Mouse (Mus musculus) liver, embryonic 14.5 days (tissue): ENCODE data around the gene Grk2. TPM values are rescaled to one million over a fixed set of nuclear protein-coding genes. Genes with fewer than 3 reads are reported as not detected.

Experiments
- ATAC-seq: fragments of 200-750 bp; cut with Nextera tagmentation; 2 replicates; pipeline ENCODE4 v1.8.0; 2017; ENCODE audit warnings: moderate number of reproducible peaks, mild to moderate bottlenecking, moderate library complexity; ENCODE audit not compliant: insufficient read depth
- DNase-seq, 3 experiments: peaks; one replicate each; pipeline ENCODE4 v3.0.0-alpha.2; 2012 to 2013; ENCODE audit warnings: low read depth in 3 of 3, low spot score in 3 of 3
- H3K27ac ChIP-seq: fragments of 300-500 bp; sonication (generic); 2 replicates; pipeline ENCODE4 v1.5.1; 2014; ENCODE audit warnings: moderate library complexity, mild to moderate bottlenecking, control low read depth, inconsistent platforms
- H3K27me3 ChIP-seq: fragments of 300-500 bp; sonication (generic); 2 replicates; pipeline ENCODE4 v1.6.1; 2014; ENCODE audit warnings: mild to moderate bottlenecking, low read length, moderate library complexity; ENCODE audit not compliant: control insufficient read depth, insufficient read depth
- H3K36me3 ChIP-seq: fragments of 300-500 bp; sonication (generic); replicated peaks from 2 replicates; pipeline ENCODE4 v1.6.1; 2014; ENCODE audit warnings: low read depth; ENCODE audit not compliant: control insufficient read depth, insufficient read depth
- H3K4me1 ChIP-seq, 2 experiments: fragments of 200-500 bp in 1 of 2; fragments of 300-500 bp in 1 of 2; sonication (generic) in 1 of 2; replicated peaks; 2 replicates each; pipeline ENCODE4 v1.6.1; 2012 to 2014; ENCODE audit warnings: antibody characterized with exemption in 1 of 2, inconsistent platforms in 1 of 2, low read length in 1 of 2; ENCODE audit not compliant: control insufficient read depth in 2 of 2, insufficient read depth in 2 of 2
- H3K4me2 ChIP-seq: fragments of 300-500 bp; sonication (generic); 2 replicates; pipeline ENCODE4 v1.6.1; 2014; ENCODE audit warnings: low read depth, mild to moderate bottlenecking, control low read depth, moderate library complexity
- H3K4me3 ChIP-seq, 2 experiments: fragments of 200-500 bp in 1 of 2; fragments of 300-500 bp in 1 of 2; sonication (generic) in 1 of 2; 2 replicates each; pipeline ENCODE4 v1.5.1; 2012 to 2014; ENCODE audit warnings: low read depth in 2 of 2, low read length in 2 of 2, mild to moderate bottlenecking in 2 of 2, control low read depth in 1 of 2, inconsistent platforms in 1 of 2, moderate library complexity in 1 of 2; ENCODE audit not compliant: insufficient read depth in 1 of 2
- H3K9ac ChIP-seq: fragments of 300-500 bp; sonication (generic); replicated peaks from 2 replicates; pipeline ENCODE4 v1.6.1; 2014; ENCODE audit warnings: mild to moderate bottlenecking, control low read depth, moderate library complexity
- H3K9me3 ChIP-seq: fragments of 300-500 bp; sonication (generic); 2 replicates; pipeline ENCODE4 v1.6.1; 2016; ENCODE audit warnings: low read length, mixed read lengths; ENCODE audit not compliant: control insufficient read depth
- CTCF ChIP-seq: IDR thresholded peaks from 2 replicates; pipeline ENCODE4 v1.5.1; 2016; ENCODE audit warnings: antibody characterized with exemption, low read depth, control low read depth
- EP300 ChIP-seq: IDR thresholded peaks from 2 replicates; pipeline ENCODE4 v1.6.1; 2016; ENCODE audit warnings: antibody characterized with exemption, low read depth
- WGBS: fragments of 180-500 bp; shearing (Covaris S2); extraction: QIAGEN DNeasy Blood & Tissue Kit; methylation state at CpG from one replicate; pipeline ENCODE4 v1.1.7; 2014; ENCODE audit not compliant: insufficient replicate concordance; 5-methylcytosine and 5-hydroxymethylcytosine counted together
- polyA plus RNA-seq, 2 experiments: library from polyadenylated mRNA; depleted of rRNA in 1 of 2; stranded (reverse) in 1 of 2; unstranded in 1 of 2; fragments of >200 nt; fragmentation: Nextera tagmentation in 1 of 2; extraction: Ambion mirVana in 1 of 2; gene quantifications; 2 replicates each; pipeline versions ENCODE4 v1.2.1 to v1.2.3; 2012 to 2014

Gene Grk2
- polyA plus RNA-seq, 2 experiments = 9.4 to 26.0 TPM

DNA sequence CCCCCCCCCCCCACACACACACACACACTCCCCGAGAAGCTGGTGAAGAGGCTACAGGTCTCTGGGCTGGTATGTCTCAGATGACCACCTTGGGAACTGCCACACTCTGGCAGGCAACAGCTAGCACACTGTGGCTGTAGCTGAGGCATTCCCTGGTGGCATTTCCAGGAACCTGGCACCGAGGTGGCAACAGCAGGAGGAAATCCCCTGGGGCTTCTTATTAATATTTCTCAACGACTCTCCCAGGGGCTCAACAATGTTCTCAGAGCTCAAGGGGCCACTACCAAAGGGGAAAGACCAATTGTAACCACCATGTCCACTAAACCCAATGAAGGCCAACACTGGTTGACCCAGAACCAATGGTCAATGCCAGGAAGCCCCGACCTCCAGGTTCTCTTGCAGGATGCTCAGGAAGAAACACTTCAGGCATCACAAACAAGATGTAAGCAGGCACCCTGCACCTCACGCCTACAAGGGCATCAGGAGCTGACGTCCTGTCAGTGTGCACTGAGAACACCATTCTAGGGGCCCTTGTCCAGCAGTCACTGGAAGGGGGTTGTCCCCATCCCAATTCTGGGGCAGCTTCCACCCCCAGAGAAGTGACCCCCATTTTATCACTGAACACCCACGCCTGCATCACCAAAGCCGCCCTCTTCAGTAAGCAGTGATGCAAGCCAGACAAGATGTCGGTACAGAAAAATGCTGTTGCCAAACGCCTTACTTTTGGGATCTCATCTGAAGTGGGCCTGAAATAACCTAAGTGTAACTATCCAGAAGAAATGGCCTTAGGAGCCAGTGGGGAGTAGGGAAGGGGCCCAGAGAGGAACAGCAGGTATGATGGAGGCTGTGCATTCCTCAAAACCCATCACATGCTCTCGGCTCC is 4.9 kb downstream of the Grk2 start:
- 43% methylated on average over 11 of the region's 11 CpGs for WGBS

DNA sequence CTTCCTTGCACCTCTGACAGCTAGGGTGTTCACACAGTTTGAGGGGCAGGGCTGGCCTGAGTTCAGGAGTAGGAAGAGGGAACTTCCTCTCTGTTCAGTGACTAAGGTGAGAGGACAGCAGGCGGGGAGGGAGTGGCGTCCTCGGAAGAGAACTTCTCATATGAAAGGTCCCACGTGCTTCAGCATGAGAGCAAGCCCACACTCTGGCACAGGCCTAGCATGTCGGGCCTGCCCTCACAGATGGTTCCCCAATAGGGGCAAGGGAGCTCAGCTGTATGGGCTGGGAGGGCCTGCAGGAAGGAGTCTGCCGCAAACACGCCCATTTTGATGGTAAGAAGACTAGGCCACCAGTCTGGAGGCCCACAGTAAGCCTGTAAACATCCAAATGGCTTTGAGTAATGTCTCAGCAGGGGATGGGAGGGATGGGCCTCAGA is 5.7 kb downstream of the Grk2 start:
- H3K9ac ChIP-seq = no peak overlapping the region

More for the DNA sequence above, 4.9 kb downstream of the Grk2 start:
- Histone ChIP-seq H3K36me3 (no peaks in the 10 kb centered on the region), H3K4me1 (peaks cover 7 to 62% of the 10 kb centered on the region in 2 experiments; a peak in 3 of 4 replicates), H3K9ac (no peak overlapping the region), H3K4me2 (peak overlapping the region; percentile 21), H3K27ac (no peak overlapping the region), H3K27me3 (no peaks in the 10 kb centered on the region), H3K4me3 (no peak overlapping the region), H3K9me3 (no peaks in the 10 kb centered on the region)
- ATAC-seq = no peak
- TF ChIP-seq EP300 = no peak
- TF ChIP-seq CTCF = no peak
- DNase-seq = no peak

DNA sequence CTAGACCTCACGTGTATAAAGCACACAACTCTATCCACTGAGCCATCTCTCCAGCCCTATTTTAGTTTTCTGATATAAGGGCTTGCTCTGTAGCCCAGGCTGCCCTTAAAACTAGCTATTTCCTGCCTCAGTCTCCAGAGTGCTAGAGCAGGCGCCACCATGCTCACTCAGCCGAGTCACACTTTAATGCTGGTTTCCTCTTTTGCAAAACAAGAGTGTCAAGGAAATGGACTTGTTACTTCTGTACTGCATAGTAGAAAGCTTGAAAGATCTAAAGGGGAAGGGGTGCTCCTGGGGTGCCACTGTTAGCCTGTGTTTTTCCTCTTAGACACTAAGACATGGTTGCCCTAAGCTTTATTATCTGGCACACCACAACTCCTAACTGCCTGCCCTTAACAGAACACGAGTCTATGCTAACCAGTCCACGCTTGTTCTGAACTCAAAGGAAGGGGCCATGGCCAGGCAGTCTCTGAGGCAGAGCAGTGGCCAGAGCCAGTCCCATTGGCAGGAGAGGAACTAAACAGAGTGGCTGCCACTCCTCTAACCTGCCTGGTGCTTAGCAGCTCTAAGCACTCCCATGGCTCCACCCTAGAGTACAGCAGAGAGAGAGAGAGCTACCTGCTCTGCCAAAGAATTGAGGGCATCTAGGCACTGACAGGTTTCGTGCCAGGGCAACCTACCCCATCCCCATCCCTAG is 6.3 kb downstream of the Grk2 start:
- H3K36me3 ChIP-seq = no peaks in the 10 kb centered on the region; the same call in 1 of the 2 replicates
- no peak overlapping the region for H3K27ac ChIP-seq
- H3K9me3 ChIP-seq = no peaks in the 10 kb centered on the region
- WGBS = 37% methylated on average over 6 of the region's 6 CpGs
- no peak overlapping the region for H3K4me3 ChIP-seq
- no peak for TF ChIP-seq CTCF
- TF ChIP-seq EP300 = no peak
- H3K27me3 ChIP-seq = no peaks in the 10 kb centered on the region
- H3K9ac ChIP-seq = no peak overlapping the region
- H3K4me2 ChIP-seq = no peak overlapping the region
- peak; percentile 23; the same call in 1 of the 2 replicates for ATAC-seq
- DNase-seq = no peak
- H3K4me1 ChIP-seq = peaks cover 9 to 61% of the 10 kb centered on the region in 2 experiments; a peak in 3 of 4 replicates

More for the DNA sequence above, 5.7 kb downstream of the Grk2 start:
- TF ChIP-seq CTCF (no peak), EP300 (no peak)
- peaks cover 7 to 64% of the 10 kb centered on the region in 2 experiments; a peak in 3 of 4 replicates for H3K4me1 ChIP-seq
- no peak overlapping the region for H3K4me3 ChIP-seq
- peak; percentile 26; the same call in 1 of the 2 replicates for ATAC-seq
- peak in 1 of 3 experiments; percentile 48 for DNase-seq
- H3K27ac ChIP-seq = no peak overlapping the region
- no peaks in the 10 kb centered on the region for H3K27me3 ChIP-seq
- H3K9me3 ChIP-seq = no peaks in the 10 kb centered on the region
- no peaks in the 10 kb centered on the region; the same call in 1 of the 2 replicates for H3K36me3 ChIP-seq
- WGBS = 13% methylated on average over 7 of the region's 7 CpGs
- no peak overlapping the region; the same call in 1 of the 2 replicates for H3K4me2 ChIP-seq

DNA sequence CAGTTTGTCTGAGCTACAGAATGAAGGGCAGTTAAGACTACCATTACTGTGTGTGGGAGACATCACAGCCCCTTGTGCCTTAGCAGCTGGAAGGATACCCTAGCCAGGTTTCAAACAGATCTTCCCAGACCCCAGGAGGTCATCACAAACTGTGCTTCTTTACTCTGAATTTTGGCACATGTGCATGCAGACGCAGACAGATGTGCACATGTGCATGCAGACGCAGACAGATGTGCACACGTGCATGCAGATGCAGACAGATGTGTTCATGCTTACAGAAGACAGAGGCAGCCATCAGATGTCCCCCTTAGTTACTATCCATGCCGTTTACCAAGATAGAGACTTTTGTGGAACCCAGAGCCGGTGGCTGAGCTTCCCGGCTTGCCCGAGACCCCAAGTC is 6.9 kb downstream of the Grk2 start:
- ATAC-seq = no peak
- 71% methylated on average over 7 of the region's 7 CpGs for WGBS
- Histone ChIP-seq H3K9ac (no peak overlapping the region), H3K36me3 (no peaks in the 10 kb centered on the region; the same call in 1 of the 2 replicates), H3K4me2 (no peak overlapping the region), H3K27ac (no peak overlapping the region), H3K4me1 (peaks cover 4 to 55% of the 10 kb centered on the region in 2 experiments; a peak in 3 of 4 replicates), H3K27me3 (no peaks in the 10 kb centered on the region), H3K4me3 (no peak overlapping the region), H3K9me3 (no peaks in the 10 kb centered on the region)
- no peak for TF ChIP-seq EP300
- no peak for TF ChIP-seq CTCF
- no peak for DNase-seq
